Mouse (Mus musculus) spleen, adult 2 months (tissue): ENCODE results near the gene Gabrp. TPM values are rescaled to one million over a fixed set of nuclear protein-coding genes. Genes with fewer than 3 reads are reported as not detected.

ENCODE experiments used
- DNase-seq, 2 experiments: peaks; one replicate each; pipeline versions ENCODE4 v3.0.0 to v3.0.0-alpha.2; 2012 to 2021; ENCODE audit warnings: low spot score in 2 of 2, low read depth in 1 of 2
- H3K27ac ChIP-seq: fragments of 200-500 bp; 2 replicates; pipeline ENCODE4 v1.5.1; 2012; ENCODE audit warnings: low read length, inconsistent platforms; ENCODE audit not compliant: insufficient read depth
- H3K27me3 ChIP-seq: fragments of 200-500 bp; 2 replicates; pipeline ENCODE4 v1.6.1; 2012; ENCODE audit warnings: mild to moderate bottlenecking, moderate library complexity, low read length, inconsistent platforms; ENCODE audit not compliant: control insufficient read depth, insufficient read depth
- H3K36me3 ChIP-seq: fragments of 200-500 bp; 2 replicates; pipeline ENCODE4 v1.6.1; 2012; ENCODE audit warnings: mild to moderate bottlenecking, low read length, inconsistent platforms; ENCODE audit not compliant: control insufficient read depth, insufficient read depth
- H3K4me1 ChIP-seq: fragments of 200-500 bp; 2 replicates; pipeline ENCODE4 v1.6.1; 2011; ENCODE audit warnings: inconsistent platforms; ENCODE audit not compliant: control insufficient read depth, insufficient read depth, insufficient read length
- H3K4me3 ChIP-seq: fragments of 200-500 bp; 2 replicates; pipeline ENCODE4 v1.5.1; 2011; ENCODE audit warnings: mild to moderate bottlenecking, inconsistent platforms; ENCODE audit not compliant: insufficient read depth, insufficient read length; ENCODE audit errors: extremely low read depth
- CTCF ChIP-seq: fragments of 200-500 bp; IDR thresholded peaks from 2 replicates; pipeline ENCODE4 v1.5.1; 2011; ENCODE audit warnings: mild to moderate bottlenecking, inconsistent platforms; ENCODE audit not compliant: insufficient read depth, insufficient read length, insufficient replicate concordance; ENCODE audit errors: extremely low read depth
- POLR2A ChIP-seq: fragments of 200-500 bp; IDR thresholded peaks from 2 replicates; pipeline ENCODE4 v1.6.1; 2011; ENCODE audit warnings: low read depth, low read length, inconsistent platforms
- WGBS: fragments of 180-500 bp; shearing (Covaris S2); methylation state at CpG from one replicate; pipeline ENCODE4 v1.1.7; 2018; 5-methylcytosine and 5-hydroxymethylcytosine counted together
- polyA plus RNA-seq: library from polyadenylated mRNA; depleted of rRNA; stranded (reverse); fragments of >200 nt; gene quantifications from 2 replicates; pipeline ENCODE4 v1.2.3, GENCODE M21; 2012; rRNA removed

Gene Gabrp
- polyA plus RNA-seq, 1 experiment, result not detected

DNA sequence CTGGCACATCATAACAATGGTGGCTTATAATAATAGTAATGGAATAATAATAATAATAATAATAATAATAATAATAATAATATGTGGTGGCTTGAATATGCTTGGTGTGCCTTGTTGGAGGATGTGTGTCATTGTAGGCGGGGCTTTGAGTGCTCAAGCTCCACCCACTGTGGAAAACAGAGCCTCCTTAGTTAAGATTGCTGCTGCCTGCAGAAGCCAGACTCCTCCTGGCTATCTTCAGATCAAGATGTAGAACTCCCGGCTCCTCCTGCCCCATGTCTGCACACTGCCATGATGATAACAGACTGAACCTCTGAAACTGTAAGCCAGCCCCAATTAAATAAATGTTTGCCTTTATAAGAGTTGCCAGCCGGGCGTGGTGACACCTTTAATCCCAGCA, 44.2 kb downstream of the Gabrp start:
- no peak for DNase-seq
- no peaks in the 10 kb centered on the region for H3K4me1 ChIP-seq
- H3K27me3 ChIP-seq, result no peaks in the 10 kb centered on the region
- 91% methylated on average over 4 of the region's 4 CpGs for WGBS
- no peak overlapping the region for H3K27ac ChIP-seq
- no peak for TF ChIP-seq CTCF
- no peak for TF ChIP-seq POLR2A
- no peaks in the 10 kb centered on the region for H3K36me3 ChIP-seq
- H3K4me3 ChIP-seq, result no peak overlapping the region

DNA sequence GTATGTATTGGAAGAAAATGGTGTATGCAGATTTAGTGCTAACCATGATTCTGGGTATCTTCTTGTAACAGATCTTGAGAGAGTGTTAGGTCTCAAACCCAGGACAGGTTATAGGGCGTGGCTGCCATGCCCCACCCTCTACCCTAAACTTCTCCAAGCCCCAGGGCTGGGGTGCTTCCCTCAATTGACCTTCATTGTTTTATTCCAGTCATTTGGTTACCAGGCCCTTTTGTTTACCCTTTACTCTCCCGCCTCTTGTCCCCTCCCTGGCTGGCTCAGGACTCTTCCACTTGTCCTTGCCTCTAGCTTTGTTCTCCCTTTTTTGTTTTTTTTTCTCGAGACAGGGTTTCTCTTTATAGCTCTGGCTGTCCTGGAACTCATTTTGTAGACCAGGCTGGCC, 45.2 kb downstream of the Gabrp start:
- TF ChIP-seq POLR2A (no peak), CTCF (no peak)
- no peak for DNase-seq
- H3K36me3 ChIP-seq, result no peaks in the 10 kb centered on the region
- no peaks in the 10 kb centered on the region for H3K27me3 ChIP-seq
- no peaks in the 10 kb centered on the region for H3K4me1 ChIP-seq
- WGBS, result 72% methylated on average over 3 of the region's 3 CpGs
- no peak overlapping the region for H3K4me3 ChIP-seq
- no peak overlapping the region for H3K27ac ChIP-seq

GRCm38 (mm10) chr11:33529576-33529975, 49.2 kb downstream of the Gabrp start:
- H3K4me3 ChIP-seq, result no peak overlapping the region
- no peaks in the 10 kb centered on the region for H3K27me3 ChIP-seq
- WGBS, result 38% methylated on average over 2 of the region's 2 CpGs
- DNase-seq, result no peak
- H3K36me3 ChIP-seq, result no peaks in the 10 kb centered on the region
- no peak overlapping the region for H3K27ac ChIP-seq
- no peaks in the 10 kb centered on the region for H3K4me1 ChIP-seq
- TF ChIP-seq POLR2A (no peak), CTCF (no peak)

GRCm38 (mm10) chr11:33513376-33513991, 65.3 kb downstream of the Gabrp start, which contains the start of gene Ranbp17:
Ranbp17 (minus strand) TSS chr11:33513746.
- H3K4me1 ChIP-seq, result peaks cover 3% of the 10 kb centered on the region; the same call in 1 of the 2 replicates
- no peaks in the 10 kb centered on the region for H3K36me3 ChIP-seq
- 7% methylated on average over 61 of the region's 72 CpGs for WGBS
- TF ChIP-seq POLR2A (no peak), CTCF (no peak)
- peaks cover 6% of the 10 kb centered on the region; the same call in 1 of the 2 replicates for H3K27me3 ChIP-seq
- no peak for DNase-seq
- peak within 1 kb of the TSS; percentile 35; the same call in 1 of the 2 replicates for H3K4me3 ChIP-seq
- no peak within 1 kb of the TSS for H3K27ac ChIP-seq

DNA sequence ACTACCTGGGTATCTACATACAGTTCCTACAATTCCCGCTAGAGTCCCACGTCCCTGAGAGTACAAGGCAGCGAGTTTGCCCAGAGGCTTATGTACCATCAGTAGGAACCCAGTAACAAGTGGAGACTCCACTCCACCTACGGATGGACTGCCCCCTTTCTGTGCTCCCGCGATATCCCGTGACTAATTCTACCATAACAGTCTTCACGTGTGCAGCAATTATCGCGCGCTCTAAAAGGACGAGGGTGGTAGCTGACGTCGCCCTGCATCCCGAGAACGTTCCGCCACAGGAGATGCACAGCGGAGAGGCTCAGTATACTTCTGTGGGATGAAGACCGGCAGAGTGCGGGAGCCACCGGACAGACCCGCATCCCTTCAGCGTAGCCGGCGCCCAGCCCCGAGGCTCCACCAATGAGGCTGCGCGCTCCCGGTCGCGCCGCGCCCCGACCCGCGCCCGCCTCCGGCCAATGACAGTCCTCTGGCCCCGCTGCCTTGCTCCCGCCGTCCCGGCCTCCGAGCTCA, 65.8 kb downstream of the Gabrp start:
- Histone ChIP-seq H3K4me1 (peaks cover 3% of the 10 kb centered on the region; the same call in 1 of the 2 replicates), H3K36me3 (no peaks in the 10 kb centered on the region), H3K4me3 (peak overlapping the region; percentile 35; the same call in 1 of the 2 replicates), H3K27me3 (peaks cover 6% of the 10 kb centered on the region; the same call in 1 of the 2 replicates), H3K27ac (no peak overlapping the region)
- WGBS, result 2% methylated on average over 39 of the region's 43 CpGs
- TF ChIP-seq POLR2A (no peak), CTCF (no peak)
- DNase-seq, result peak in 1 of 2 experiments; percentile 3

- Histone ChIP-seq H3K4me1 (peaks cover 3% of the 10 kb centered on the region; the same call in 1 of the 2 replicates), H3K27ac (no peak overlapping the region), H3K36me3 (no peaks in the 10 kb centered on the region), H3K27me3 (peaks cover 6% of the 10 kb centered on the region; the same call in 1 of the 2 replicates), H3K4me3 (no peak overlapping the region)
- no peak for TF ChIP-seq CTCF
- no peak for TF ChIP-seq POLR2A
- DNase-seq, result no peak
Measured at GRCm38 (mm10) chr11:33509401-33509800, 69.4 kb downstream of the Gabrp start.

Other genes with a start within 250 kb of the Gabrp start
- 0.14 and 0.20 TPM in 2 replicates for gene Ranbp17, start 65.2 kb downstream of the Gabrp start, polyA plus RNA-seq
- not detected in 2 replicates for gene D130052B06Rik, start 20.3 kb upstream of the Gabrp start, polyA plus RNA-seq